Mouse (Mus musculus) hindbrain, postnatal 0 days (tissue): ENCODE results near the gene Utp6. TPM values are rescaled to one million over a fixed set of nuclear protein-coding genes. Genes with fewer than 3 reads are reported as not detected.

Experiments used
- ATAC-seq: fragments of 200-750 bp; cut with Nextera tagmentation; 2 replicates; pipeline ENCODE4 v1.8.0; 2017; ENCODE audit warnings: mild to moderate bottlenecking, moderate TSS enrichment, moderate library complexity
- DNase-seq: peaks from one replicate; pipeline ENCODE4 v3.0.0-alpha.2; 2015; ENCODE audit warnings: low spot score
- H3K27ac ChIP-seq: fragments of 300-500 bp; sonication (generic); 2 replicates; pipeline ENCODE4 v1.5.1; 2014; ENCODE audit warnings: mild to moderate bottlenecking
- H3K27me3 ChIP-seq: fragments of 300-500 bp; sonication (generic); 2 replicates; pipeline ENCODE4 v1.6.1; 2014; ENCODE audit warnings: low read length, mixed read lengths; ENCODE audit not compliant: insufficient read depth
- H3K36me3 ChIP-seq: fragments of 300-500 bp; sonication (generic); 2 replicates; pipeline ENCODE4 v1.6.1; 2014; ENCODE audit warnings: low read length, mixed read lengths; ENCODE audit not compliant: insufficient read depth
- H3K4me1 ChIP-seq: fragments of 300-500 bp; sonication (generic); 2 replicates; pipeline ENCODE4 v1.6.1; 2014; ENCODE audit warnings: antibody characterized with exemption, low read length, mixed read lengths; ENCODE audit not compliant: insufficient read depth
- H3K4me2 ChIP-seq: fragments of 300-500 bp; sonication (generic); 2 replicates; pipeline ENCODE4 v1.6.1; 2014; ENCODE audit warnings: low read depth, mild to moderate bottlenecking, low read length, moderate library complexity, mixed read lengths
- H3K4me3 ChIP-seq: fragments of 300-500 bp; sonication (generic); 2 replicates; pipeline ENCODE4 v1.5.1; 2014; ENCODE audit warnings: low read length
- H3K9ac ChIP-seq: fragments of 300-500 bp; sonication (generic); replicated peaks from 2 replicates; pipeline ENCODE4 v1.6.1; 2014; ENCODE audit warnings: mild to moderate bottlenecking, low read length, moderate library complexity, mixed read lengths
- H3K9me3 ChIP-seq: fragments of 300-500 bp; sonication (generic); 2 replicates; pipeline ENCODE4 v1.6.1; 2016; ENCODE audit warnings: low read length, mixed read lengths
- CTCF ChIP-seq: IDR thresholded peaks from 2 replicates; pipeline ENCODE4 v1.5.1; 2016; ENCODE audit warnings: antibody characterized with exemption, control low read depth, low read depth
- WGBS: fragments of 180-500 bp; shearing (Covaris S2); extraction: QIAGEN DNeasy Blood & Tissue Kit; methylation state at CpG from one replicate; pipeline ENCODE4 v1.1.7; 2014; 5-methylcytosine and 5-hydroxymethylcytosine counted together
- polyA plus RNA-seq: library from polyadenylated mRNA; unstranded; fragments of >200 nt; fragmentation: Nextera tagmentation; extraction: Ambion mirVana; gene quantifications from 2 replicates; pipeline ENCODE4 v1.2.1, GENCODE M21; 2015
- total RNA-seq: library from RNA; depleted of rRNA; stranded (reverse); fragments of >200 nt; gene quantifications from 2 replicates; pipeline ENCODE4 v1.2.3, GENCODE M21; 2014

Gene Utp6
- total and polyA plus RNA-seq, 2 experiments from 2014 or later: 17.0 to 29.6 TPM

DNA sequence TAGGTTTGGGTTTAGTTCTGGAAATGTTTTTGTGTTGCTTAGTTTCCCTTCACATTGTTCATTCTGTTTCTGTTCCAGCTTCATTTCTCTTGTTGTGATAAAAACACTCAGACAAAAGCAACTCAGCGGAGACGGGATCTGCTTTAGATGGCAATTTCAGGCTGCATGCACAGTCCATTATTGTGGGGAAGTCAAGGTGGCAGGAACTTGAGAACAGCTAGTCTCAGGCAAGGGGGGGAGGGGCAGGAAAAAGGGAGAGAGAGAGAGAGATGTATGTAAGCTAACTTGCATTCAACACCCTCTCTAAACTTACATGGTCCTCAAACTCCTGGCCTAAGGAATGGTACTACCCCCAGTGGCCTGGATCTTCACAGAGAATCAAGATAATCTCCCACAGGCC is 13.2 kb upstream of the Utp6 start:
- no peak overlapping the region for H3K4me2 ChIP-seq
- H3K9ac ChIP-seq: no peak overlapping the region
- no peak overlapping the region for H3K27ac ChIP-seq
- TF ChIP-seq CTCF: no peak
- no peaks in the 10 kb centered on the region for H3K36me3 ChIP-seq
- peaks cover 10% of the 10 kb centered on the region; the same call in 1 of the 2 replicates for H3K4me1 ChIP-seq
- ATAC-seq (no peak), DNase-seq (no peak)
- H3K27me3 ChIP-seq: no peaks in the 10 kb centered on the region
- 40% methylated on average over 2 of the region's 2 CpGs for WGBS
- H3K9me3 ChIP-seq: no peaks in the 10 kb centered on the region
- H3K4me3 ChIP-seq: no peak overlapping the region

DNA sequence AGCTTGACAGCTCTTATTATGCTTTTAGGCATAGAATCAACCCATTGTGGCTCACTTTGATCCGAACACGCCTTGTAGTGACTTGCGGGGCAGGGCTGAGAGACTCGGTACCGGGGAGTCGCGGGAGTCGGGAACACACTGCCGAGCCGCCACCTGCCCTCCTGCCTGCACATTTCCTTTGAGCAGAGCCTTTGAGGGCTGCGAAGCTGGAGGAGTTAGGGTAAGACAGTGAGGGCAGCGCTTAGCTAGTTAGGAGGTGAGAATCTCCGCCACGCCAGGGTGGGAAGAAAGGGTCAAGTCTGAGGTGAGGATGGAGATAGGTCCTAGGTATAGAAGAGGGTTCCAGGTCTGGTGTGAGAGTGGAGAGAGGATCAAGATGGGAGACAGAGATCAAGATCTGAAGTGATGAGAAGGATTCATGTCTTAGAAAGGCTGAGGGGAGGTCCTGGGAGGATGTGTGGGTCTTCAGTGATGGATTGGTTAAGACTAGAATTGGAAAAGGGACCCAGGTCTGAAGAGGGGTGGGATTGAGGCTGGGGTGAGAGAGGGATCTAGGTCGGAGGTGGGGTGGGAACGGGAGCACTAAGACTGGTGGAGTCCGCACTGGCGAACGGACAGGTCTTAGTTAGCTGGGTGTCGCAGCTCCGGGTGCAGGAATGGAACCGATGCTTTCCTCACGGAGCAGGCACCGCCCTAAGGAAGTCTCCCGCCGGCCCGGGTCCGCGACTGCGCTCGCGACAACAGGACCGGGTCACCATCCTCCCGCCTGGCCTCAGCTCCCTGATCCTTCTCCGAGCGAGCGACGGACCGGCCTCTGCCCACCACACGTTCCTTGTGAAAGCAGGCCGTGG is 11.7 kb upstream of the Utp6 start:
- Histone ChIP-seq H3K27me3 (no peaks in the 10 kb centered on the region), H3K27ac (no peak overlapping the region), H3K9me3 (no peaks in the 10 kb centered on the region), H3K4me3 (peak overlapping the region; percentile 48), H3K36me3 (no peaks in the 10 kb centered on the region), H3K4me2 (peak overlapping the region; percentile 88), H3K4me1 (peaks cover 10% of the 10 kb centered on the region; the same call in 1 of the 2 replicates), H3K9ac (peak overlapping the region; percentile 48)
- no peak for TF ChIP-seq CTCF
- peak; percentile 59; the same call in 1 of the 2 replicates for ATAC-seq
- DNase-seq: peak; percentile 49
- under 1% methylated on average over 41 of the region's 41 CpGs for WGBS

DNA sequence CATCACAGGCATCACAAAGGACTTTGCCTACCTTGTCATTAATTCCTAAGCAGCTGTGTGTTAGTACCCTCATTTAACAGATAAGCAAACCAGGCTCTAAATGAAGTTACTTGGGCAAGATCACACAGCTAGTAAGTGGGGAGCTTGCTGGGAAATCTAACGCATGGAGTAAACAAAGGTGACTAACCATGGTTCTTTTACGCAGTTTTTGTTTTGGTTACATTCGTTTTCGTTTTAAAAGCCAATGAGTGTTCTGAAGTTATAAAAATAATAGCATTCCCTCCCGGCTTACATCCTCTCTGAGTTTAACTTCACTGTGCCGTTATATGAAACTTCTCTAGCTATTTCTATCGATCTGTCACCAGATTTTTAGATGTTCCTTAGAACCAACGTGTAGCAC is 10.9 kb upstream of the Utp6 start:
- Histone ChIP-seq H3K4me2 (peak overlapping the region; percentile 88), H3K27me3 (no peaks in the 10 kb centered on the region), H3K9ac (peak overlapping the region; percentile 48; the same call in 1 of the 2 replicates), H3K9me3 (no peaks in the 10 kb centered on the region), H3K27ac (no peak overlapping the region), H3K36me3 (no peaks in the 10 kb centered on the region), H3K4me3 (peak overlapping the region; percentile 48), H3K4me1 (peaks cover 10% of the 10 kb centered on the region; the same call in 1 of the 2 replicates)
- DNase-seq: no peak
- WGBS: 19% methylated on average over 8 of the region's 8 CpGs
- TF ChIP-seq CTCF: no peak
- no peak for ATAC-seq

DNA sequence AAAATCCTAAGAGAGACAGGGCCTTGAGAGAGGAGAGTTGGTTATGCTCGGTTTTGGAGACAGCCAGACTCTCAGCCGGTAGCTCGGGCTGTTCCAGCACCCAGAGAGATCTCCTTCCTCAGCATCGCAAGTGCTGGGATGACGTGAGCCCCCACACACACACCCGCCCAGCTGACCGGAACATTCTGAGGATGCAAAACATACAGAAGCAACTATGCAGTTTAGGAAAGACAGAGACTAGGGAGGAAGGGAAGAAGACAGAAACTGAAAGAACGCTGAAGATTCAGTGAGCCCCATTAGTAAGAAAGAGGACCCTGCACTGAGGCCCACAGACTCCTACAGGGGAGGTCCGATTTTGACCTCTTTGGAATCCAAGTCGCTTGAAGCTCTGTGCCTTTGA is 5.6 kb upstream of the Utp6 start:
- no peak overlapping the region for H3K9ac ChIP-seq
- no peak overlapping the region for H3K4me2 ChIP-seq
- H3K27me3 ChIP-seq: no peaks in the 10 kb centered on the region
- no peak overlapping the region for H3K4me3 ChIP-seq
- ATAC-seq: no peak
- H3K9me3 ChIP-seq: no peaks in the 10 kb centered on the region
- no peaks in the 10 kb centered on the region for H3K36me3 ChIP-seq
- no peak for TF ChIP-seq CTCF
- WGBS: 79% methylated on average over 10 of the region's 10 CpGs
- DNase-seq: no peak
- H3K27ac ChIP-seq: no peak overlapping the region
- H3K4me1 ChIP-seq: no peaks in the 10 kb centered on the region

DNA sequence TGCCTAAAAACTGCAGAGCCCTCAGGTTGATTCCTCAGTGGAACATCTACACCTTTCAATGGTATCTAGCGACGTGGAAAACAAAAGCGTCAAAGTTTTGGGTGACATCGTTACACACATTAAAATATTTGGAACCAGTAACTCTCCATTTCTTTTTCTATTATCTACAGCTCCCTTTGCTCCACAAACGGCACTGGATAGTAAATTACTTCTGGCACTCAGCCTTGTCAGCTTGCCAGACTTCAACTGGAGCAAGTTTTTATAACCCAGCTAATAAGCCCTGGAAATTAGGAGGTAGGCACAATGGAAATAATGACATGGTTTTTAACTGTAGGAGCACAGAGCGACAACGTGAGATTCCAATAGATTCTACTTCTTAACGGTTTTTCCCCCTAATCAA is 3.7 kb upstream of the Utp6 start:
- Histone ChIP-seq H3K36me3 (no peaks in the 10 kb centered on the region), H3K9me3 (no peaks in the 10 kb centered on the region), H3K4me3 (no peak overlapping the region), H3K27ac (no peak overlapping the region), H3K9ac (no peak overlapping the region), H3K4me2 (no peak overlapping the region), H3K4me1 (no peaks in the 10 kb centered on the region), H3K27me3 (no peaks in the 10 kb centered on the region)
- peak; percentile 12 for DNase-seq
- no peak for ATAC-seq
- whole genome bisulfite sequencing: 34% methylated on average over 8 of the region's 8 CpGs
- no peak for TF ChIP-seq CTCF

DNA sequence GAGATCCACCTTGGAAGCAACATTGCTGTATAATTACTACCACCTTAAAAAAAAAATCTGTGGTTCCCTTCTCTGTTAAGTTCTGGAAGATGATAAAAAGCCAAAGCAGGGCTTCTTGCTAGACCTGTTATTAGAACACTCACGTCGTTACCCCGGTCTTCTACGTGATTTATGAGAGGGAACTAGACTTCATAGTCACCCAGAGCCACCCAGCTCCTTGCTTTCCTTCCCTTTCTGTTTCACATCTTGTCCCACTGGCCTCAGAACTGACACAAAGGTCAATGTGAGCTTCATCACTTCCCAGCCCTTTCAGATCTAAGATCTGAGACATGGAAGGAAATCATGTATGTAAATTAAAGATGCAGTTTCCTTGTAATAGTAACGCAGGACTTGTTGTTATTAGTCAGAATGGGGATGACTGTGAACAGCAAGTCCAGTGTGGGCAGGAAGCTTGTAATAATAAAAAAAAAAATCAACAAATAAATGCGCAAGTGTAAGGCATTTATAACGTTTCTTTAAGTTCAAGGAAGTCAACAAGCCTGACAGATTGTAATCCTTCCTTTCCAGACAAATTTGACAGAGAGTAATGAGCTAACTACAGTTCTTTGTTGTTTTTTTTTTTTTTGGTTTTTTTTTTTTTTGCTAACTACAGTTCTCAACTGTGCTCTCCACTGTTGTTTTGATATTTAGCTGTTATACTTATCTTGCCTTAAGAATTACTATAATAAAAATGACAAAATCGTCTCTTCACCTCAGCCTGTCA is 1.2 kb upstream of the Utp6 start:
- H3K36me3 ChIP-seq: 0 out of 2 replicates have a peak, but pooled peaks cover under 1% of the 10 kb centered on the region
- H3K27ac ChIP-seq: no peak overlapping the region
- H3K27me3 ChIP-seq: no peaks in the 10 kb centered on the region
- H3K9ac ChIP-seq: no peak overlapping the region
- H3K4me3 ChIP-seq: peak overlapping the region; percentile 71; the same call in 1 of the 2 replicates
- ATAC-seq (no peak), DNase-seq (no peak)
- no peak for TF ChIP-seq CTCF
- 67% methylated on average over 8 of the region's 8 CpGs for WGBS
- peak overlapping the region; percentile 90 for H3K4me2 ChIP-seq
- H3K9me3 ChIP-seq: no peaks in the 10 kb centered on the region
- no peaks in the 10 kb centered on the region for H3K4me1 ChIP-seq
